Mouse (Mus musculus): ENCODE measurements around the gene Plce1. TPM values are rescaled to one million over a fixed set of nuclear protein-coding genes. Genes with fewer than 3 reads are reported as not detected.

Gene Plce1
- polyA plus RNA-seq, 1 experiment from 2014 or later = 11.2 TPM

DNA sequence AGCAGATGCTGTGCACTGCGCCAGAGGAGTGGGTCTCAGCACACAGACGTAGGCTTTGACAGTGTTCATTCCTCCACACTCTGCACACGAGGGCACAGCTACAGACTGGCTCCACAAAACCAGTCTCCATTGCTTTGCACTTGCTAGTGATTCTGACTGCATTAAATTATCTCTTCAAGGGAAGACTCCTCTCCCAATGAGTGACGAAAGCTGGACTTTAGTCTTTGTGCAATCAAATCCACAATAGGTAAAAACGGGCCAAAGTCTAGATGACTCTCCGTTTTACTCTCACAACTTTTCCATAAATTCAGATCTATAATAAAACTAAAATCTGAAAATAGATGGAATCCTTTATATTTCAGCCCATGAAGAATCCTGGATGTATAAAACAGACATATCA lies 242.1 kb downstream of the Plce1 start:
- Histone ChIP-seq H3K4me2 (ENCODE audit: low read depth) (no peak overlapping the region), H3K27me3 (ENCODE audit: control insufficient read depth, insufficient read depth, low read length) (no peaks in the 10 kb centered on the region), H3K9me3 (ENCODE audit: control insufficient read depth, low read length) (no peaks in the 10 kb centered on the region), H3K9ac (ENCODE audit: low read length) (no peak overlapping the region), H3K4me1 (ENCODE audit: control insufficient read depth, insufficient read depth, low read length) (no peaks in the 10 kb centered on the region), H3K4me3 (ENCODE audit: low read depth, low read length) (no peak overlapping the region), H3K27ac (ENCODE audit: low read depth, low read length) (no peak overlapping the region), H3K36me3 (ENCODE audit: control insufficient read depth, insufficient read depth, low read length) (peaks cover 2% of the 10 kb centered on the region; the same call in 1 of the 2 replicates)
- DNase-seq (ENCODE audit: low spot score) = no peak
- WGBS = 90% methylated on average over 6 of the region's 6 CpGs
- no peak for ATAC-seq (ENCODE audit: insufficient read depth, low FRiP score, low TSS enrichment)

DNA sequence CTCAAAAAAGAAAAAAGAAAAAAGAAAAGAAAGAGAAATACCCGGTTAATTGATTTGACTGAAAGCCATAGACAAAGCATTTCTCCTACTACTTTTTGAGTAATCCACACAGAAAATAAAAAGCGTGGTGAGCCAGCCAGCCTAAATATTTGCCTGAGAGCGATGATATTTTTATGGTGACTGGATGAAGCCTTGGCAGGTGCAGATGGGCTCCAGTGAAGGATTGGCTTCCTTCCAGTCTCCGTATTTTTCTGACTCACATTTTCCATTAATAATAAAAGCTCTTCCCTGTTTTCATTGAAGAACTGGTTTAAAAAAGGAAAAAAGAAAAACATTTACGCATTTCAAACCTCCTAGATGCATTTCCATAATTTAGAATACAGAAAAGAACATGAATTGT lies 243.1 kb downstream of the Plce1 start:
- H3K9ac ChIP-seq (ENCODE audit: low read length) = no peak overlapping the region
- no peaks in the 10 kb centered on the region for H3K27me3 ChIP-seq (ENCODE audit: control insufficient read depth, insufficient read depth, low read length)
- no peaks in the 10 kb centered on the region for H3K4me1 ChIP-seq (ENCODE audit: control insufficient read depth, insufficient read depth, low read length)
- H3K4me2 ChIP-seq (ENCODE audit: low read depth) = no peak overlapping the region
- 82% methylated on average over 5 of the region's 5 CpGs for WGBS
- no peak overlapping the region for H3K4me3 ChIP-seq (ENCODE audit: low read depth, low read length)
- H3K36me3 ChIP-seq (ENCODE audit: control insufficient read depth, insufficient read depth, low read length) = peaks cover 2% of the 10 kb centered on the region; the same call in 1 of the 2 replicates
- no peaks in the 10 kb centered on the region for H3K9me3 ChIP-seq (ENCODE audit: control insufficient read depth, low read length)
- ATAC-seq (ENCODE audit: insufficient read depth, low FRiP score, low TSS enrichment) (no peak), DNase-seq (ENCODE audit: low spot score) (no peak)
- no peak overlapping the region for H3K27ac ChIP-seq (ENCODE audit: low read depth, low read length)

DNA sequence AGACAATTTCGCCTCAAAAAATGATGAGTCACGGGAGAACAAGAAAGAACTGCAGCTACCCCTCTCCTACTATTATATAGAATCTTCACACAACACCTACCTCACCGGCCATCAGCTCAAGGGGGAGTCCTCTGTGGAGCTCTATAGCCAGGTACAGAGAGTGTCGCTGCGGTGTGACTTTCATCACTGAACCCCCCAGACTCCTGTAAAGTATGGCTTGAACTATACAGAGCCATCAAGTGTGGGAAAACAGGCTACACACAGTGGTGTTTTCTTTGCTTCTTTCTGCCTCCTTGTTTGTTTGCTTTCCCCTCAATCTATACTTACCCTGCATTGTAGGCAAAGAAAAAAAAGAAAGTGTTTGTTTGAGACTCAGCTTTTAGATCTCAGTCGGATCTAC lies 247.9 kb downstream of the Plce1 start:
- Histone ChIP-seq H3K9me3 (ENCODE audit: control insufficient read depth, low read length) (no peaks in the 10 kb centered on the region), H3K4me1 (ENCODE audit: control insufficient read depth, insufficient read depth, low read length) (no peaks in the 10 kb centered on the region), H3K4me2 (ENCODE audit: low read depth) (no peak overlapping the region), H3K27me3 (ENCODE audit: control insufficient read depth, insufficient read depth, low read length) (no peaks in the 10 kb centered on the region), H3K9ac (ENCODE audit: low read length) (no peak overlapping the region), H3K4me3 (ENCODE audit: low read depth, low read length) (no peak overlapping the region), H3K27ac (ENCODE audit: low read depth, low read length) (no peak overlapping the region), H3K36me3 (ENCODE audit: control insufficient read depth, insufficient read depth, low read length) (0 out of 2 replicates have a peak, but pooled peaks cover 2% of the 10 kb centered on the region)
- no peak for DNase-seq (ENCODE audit: low spot score)
- WGBS = 76% methylated on average over 6 of the region's 6 CpGs
- no peak for ATAC-seq (ENCODE audit: insufficient read depth, low FRiP score, low TSS enrichment)

DNA sequence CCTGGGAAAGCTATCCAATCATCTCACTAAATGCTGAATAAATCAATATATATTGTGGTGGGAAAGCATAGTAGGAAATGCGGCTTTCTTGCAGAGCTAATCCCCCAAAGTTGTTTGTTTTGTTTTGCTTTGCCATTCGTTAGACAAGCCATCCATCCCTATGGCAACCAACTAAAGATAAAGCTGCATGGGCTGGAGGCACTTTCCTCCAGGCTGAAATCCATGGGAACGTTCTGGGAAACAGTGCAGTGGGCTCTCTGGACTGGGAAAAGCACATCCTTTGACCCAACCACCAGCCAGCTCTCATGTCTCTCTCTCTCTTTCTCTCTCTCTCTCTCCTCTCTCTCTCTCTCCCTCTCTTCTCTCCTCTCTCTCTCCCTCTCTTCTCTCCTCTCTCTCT lies 248.4 kb downstream of the Plce1 start:
- Histone ChIP-seq H3K4me1 (ENCODE audit: control insufficient read depth, insufficient read depth, low read length) (no peaks in the 10 kb centered on the region), H3K9ac (ENCODE audit: low read length) (no peak overlapping the region), H3K4me2 (ENCODE audit: low read depth) (no peak overlapping the region), H3K9me3 (ENCODE audit: control insufficient read depth, low read length) (no peaks in the 10 kb centered on the region), H3K4me3 (ENCODE audit: low read depth, low read length) (no peak overlapping the region), H3K36me3 (ENCODE audit: control insufficient read depth, insufficient read depth, low read length) (0 out of 2 replicates have a peak, but pooled peaks cover 2% of the 10 kb centered on the region), H3K27ac (ENCODE audit: low read depth, low read length) (no peak overlapping the region), H3K27me3 (ENCODE audit: control insufficient read depth, insufficient read depth, low read length) (no peaks in the 10 kb centered on the region)
- 34% methylated on average over 3 of the region's 3 CpGs for WGBS
- DNase-seq (ENCODE audit: low spot score) (no peak), ATAC-seq (ENCODE audit: insufficient read depth, low FRiP score, low TSS enrichment) (no peak)

DNA sequence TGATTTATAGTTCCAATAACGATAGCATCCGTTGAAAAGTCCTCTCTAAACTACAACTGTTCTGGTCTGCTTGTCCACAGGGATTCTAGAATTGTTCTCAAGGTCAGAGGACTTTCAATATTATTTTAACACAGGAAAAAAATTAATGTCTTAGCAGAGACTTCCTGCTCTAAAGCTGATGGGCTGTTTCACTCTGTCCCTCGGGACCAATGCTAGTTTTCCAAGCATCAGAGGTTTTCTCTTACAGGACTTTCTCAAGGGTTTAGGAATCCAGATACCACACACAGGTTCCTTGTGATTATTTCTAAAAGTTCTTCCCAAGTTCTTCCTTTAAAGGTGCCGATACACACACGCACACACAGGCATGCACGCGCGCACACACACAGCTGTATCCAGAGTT lies 263.6 kb downstream of the Plce1 start:
- Histone ChIP-seq H3K9me3 (ENCODE audit: control insufficient read depth, low read length) (no peaks in the 10 kb centered on the region), H3K4me1 (ENCODE audit: control insufficient read depth, insufficient read depth, low read length) (no peaks in the 10 kb centered on the region), H3K4me2 (ENCODE audit: low read depth) (no peak overlapping the region), H3K9ac (ENCODE audit: low read length) (no peak overlapping the region), H3K4me3 (ENCODE audit: low read depth, low read length) (no peak overlapping the region), H3K27me3 (ENCODE audit: control insufficient read depth, insufficient read depth, low read length) (no peaks in the 10 kb centered on the region), H3K27ac (ENCODE audit: low read depth, low read length) (no peak overlapping the region), H3K36me3 (ENCODE audit: control insufficient read depth, insufficient read depth, low read length) (no peaks in the 10 kb centered on the region)
- ATAC-seq (ENCODE audit: insufficient read depth, low FRiP score, low TSS enrichment) (no peak), DNase-seq (ENCODE audit: low spot score) (no peak)
- WGBS = 76% methylated on average over 8 of the region's 8 CpGs

DNA sequence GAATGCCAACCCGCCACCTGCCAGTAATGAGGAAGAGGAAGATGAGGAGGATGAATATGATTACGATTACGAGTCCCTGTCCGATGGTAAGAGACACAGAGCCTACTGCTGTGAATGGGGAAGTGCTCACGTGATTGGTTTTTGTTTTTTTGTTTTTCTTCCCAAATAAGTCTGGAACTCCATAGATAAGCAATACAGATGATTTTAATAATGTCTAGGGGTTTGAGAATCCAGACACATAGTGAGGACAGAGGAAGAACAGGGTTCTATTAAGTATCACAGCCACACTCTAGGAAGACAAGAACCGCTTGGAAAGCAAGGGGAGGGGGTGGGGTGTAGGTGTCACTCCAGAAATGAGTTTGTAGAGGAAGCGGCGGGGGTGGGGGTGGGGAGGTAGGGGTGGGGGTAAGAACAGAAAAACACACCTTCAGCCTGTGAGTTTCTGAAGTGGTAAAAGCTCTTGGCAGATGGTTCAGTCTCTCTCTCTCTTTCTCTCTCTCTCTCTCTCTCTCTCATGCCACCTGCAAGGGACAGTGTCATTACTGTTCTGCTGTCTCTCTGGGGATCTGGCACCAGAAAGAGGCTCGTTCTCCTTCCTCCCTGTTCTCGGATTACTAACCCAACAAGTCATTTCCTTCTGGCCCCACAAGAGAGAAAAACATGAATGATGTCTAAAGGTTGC lies 265.0 kb downstream of the Plce1 start:
- ATAC-seq (ENCODE audit: insufficient read depth, low FRiP score, low TSS enrichment) (no peak), DNase-seq (ENCODE audit: low spot score) (no peak)
- WGBS = 66% methylated on average over 10 of the region's 10 CpGs
- H3K27ac ChIP-seq (ENCODE audit: low read depth, low read length) = no peak overlapping the region
- H3K9me3 ChIP-seq (ENCODE audit: control insufficient read depth, low read length) = no peaks in the 10 kb centered on the region
- H3K4me2 ChIP-seq (ENCODE audit: low read depth) = no peak overlapping the region
- H3K36me3 ChIP-seq (ENCODE audit: control insufficient read depth, insufficient read depth, low read length) = no peaks in the 10 kb centered on the region
- no peaks in the 10 kb centered on the region for H3K4me1 ChIP-seq (ENCODE audit: control insufficient read depth, insufficient read depth, low read length)
- no peaks in the 10 kb centered on the region for H3K27me3 ChIP-seq (ENCODE audit: control insufficient read depth, insufficient read depth, low read length)
- H3K4me3 ChIP-seq (ENCODE audit: low read depth, low read length) = no peak overlapping the region
- H3K9ac ChIP-seq (ENCODE audit: low read length) = no peak overlapping the region

DNA sequence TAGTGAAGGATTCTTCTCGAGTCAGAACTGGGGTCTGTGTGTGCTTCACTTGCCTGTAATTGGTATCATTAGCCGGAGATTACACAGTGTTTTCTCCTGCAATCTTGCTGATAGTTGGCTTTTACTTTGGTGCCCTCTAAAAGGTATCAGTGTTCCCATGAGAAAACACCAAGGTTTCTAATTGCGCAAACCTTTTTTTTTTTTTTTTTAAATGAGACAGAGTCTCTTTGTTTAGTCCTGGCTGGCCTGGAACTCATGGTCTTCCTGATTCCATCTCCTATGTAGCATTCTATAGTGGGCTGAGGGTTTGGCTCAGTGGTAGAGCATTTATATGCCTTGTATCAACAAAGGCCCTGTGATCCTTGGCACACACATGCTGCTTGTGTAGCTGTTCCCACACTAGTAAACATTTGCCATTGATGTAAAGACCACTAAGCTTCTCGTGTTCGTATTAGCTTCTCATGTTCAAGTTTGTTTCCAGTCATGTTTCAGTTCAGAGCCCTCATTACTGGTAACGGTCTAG lies 265.6 kb downstream of the Plce1 start:
- H3K4me2 ChIP-seq (ENCODE audit: low read depth) = no peak overlapping the region
- H3K27ac ChIP-seq (ENCODE audit: low read depth, low read length) = no peak overlapping the region
- H3K9me3 ChIP-seq (ENCODE audit: control insufficient read depth, low read length) = no peaks in the 10 kb centered on the region
- DNase-seq (ENCODE audit: low spot score) (no peak), ATAC-seq (ENCODE audit: insufficient read depth, low FRiP score, low TSS enrichment) (no peak)
- 68% methylated on average over 6 of the region's 6 CpGs for WGBS
- no peak overlapping the region for H3K4me3 ChIP-seq (ENCODE audit: low read depth, low read length)
- H3K9ac ChIP-seq (ENCODE audit: low read length) = no peak overlapping the region
- H3K27me3 ChIP-seq (ENCODE audit: control insufficient read depth, insufficient read depth, low read length) = no peaks in the 10 kb centered on the region
- no peaks in the 10 kb centered on the region for H3K4me1 ChIP-seq (ENCODE audit: control insufficient read depth, insufficient read depth, low read length)
- H3K36me3 ChIP-seq (ENCODE audit: control insufficient read depth, insufficient read depth, low read length) = no peaks in the 10 kb centered on the region

DNA sequence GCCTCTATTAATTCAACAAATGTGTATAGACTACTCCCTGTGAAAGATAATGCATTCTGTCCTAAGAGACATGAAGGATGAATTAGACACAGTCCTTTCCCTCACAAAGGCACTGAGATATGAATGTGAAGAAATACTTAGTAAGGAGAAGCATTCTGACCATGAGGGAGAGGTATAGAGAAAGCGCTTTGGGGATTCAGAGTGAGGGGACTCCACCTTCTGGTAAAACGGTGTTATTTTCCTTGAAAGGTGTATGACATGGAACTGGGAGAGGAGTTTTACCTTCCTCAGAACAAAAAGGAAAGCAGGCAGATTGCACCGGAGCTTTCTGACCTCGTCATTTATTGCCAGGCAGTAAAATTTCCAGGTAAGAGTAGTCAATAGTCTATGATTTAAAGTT lies 269.3 kb downstream of the Plce1 start:
- Histone ChIP-seq H3K4me1 (ENCODE audit: control insufficient read depth, insufficient read depth, low read length) (no peaks in the 10 kb centered on the region), H3K36me3 (ENCODE audit: control insufficient read depth, insufficient read depth, low read length) (no peaks in the 10 kb centered on the region), H3K4me2 (ENCODE audit: low read depth) (no peak overlapping the region), H3K9ac (ENCODE audit: low read length) (no peak overlapping the region), H3K4me3 (ENCODE audit: low read depth, low read length) (no peak overlapping the region), H3K9me3 (ENCODE audit: control insufficient read depth, low read length) (no peaks in the 10 kb centered on the region), H3K27me3 (ENCODE audit: control insufficient read depth, insufficient read depth, low read length) (no peaks in the 10 kb centered on the region), H3K27ac (ENCODE audit: low read depth, low read length) (no peak overlapping the region)
- WGBS = 57% methylated on average over 4 of the region's 4 CpGs
- DNase-seq (ENCODE audit: low spot score) (no peak), ATAC-seq (ENCODE audit: insufficient read depth, low FRiP score, low TSS enrichment) (no peak)

DNA sequence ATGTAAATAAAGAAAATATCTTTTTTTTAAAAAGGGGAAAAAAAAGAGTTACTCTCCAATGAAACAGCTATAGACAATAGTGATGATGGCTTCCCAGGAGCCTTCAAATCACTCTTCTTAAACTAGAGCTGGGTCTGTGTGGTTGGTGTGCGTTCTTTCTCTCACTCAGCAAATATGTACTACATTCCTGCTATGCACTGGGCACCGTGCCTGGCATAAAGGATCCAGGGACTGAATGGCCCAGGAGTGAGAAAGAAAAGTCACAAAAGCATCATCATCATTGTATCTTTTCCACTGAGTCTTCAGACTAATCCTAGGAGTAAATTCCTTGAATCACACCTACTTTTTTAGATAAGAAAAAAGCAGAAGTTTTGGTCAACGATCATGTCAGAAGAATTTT lies 276.3 kb downstream of the Plce1 start:
- H3K27ac ChIP-seq (ENCODE audit: low read depth, low read length) = no peak overlapping the region
- no peak overlapping the region for H3K4me2 ChIP-seq (ENCODE audit: low read depth)
- no peaks in the 10 kb centered on the region for H3K36me3 ChIP-seq (ENCODE audit: control insufficient read depth, insufficient read depth, low read length)
- WGBS = 88% methylated on average over 3 of the region's 3 CpGs
- no peaks in the 10 kb centered on the region for H3K27me3 ChIP-seq (ENCODE audit: control insufficient read depth, insufficient read depth, low read length)
- no peaks in the 10 kb centered on the region for H3K9me3 ChIP-seq (ENCODE audit: control insufficient read depth, low read length)
- H3K4me3 ChIP-seq (ENCODE audit: low read depth, low read length) = no peak overlapping the region
- ATAC-seq (ENCODE audit: insufficient read depth, low FRiP score, low TSS enrichment) (no peak), DNase-seq (ENCODE audit: low spot score) (no peak)
- no peaks in the 10 kb centered on the region for H3K4me1 ChIP-seq (ENCODE audit: control insufficient read depth, insufficient read depth, low read length)
- H3K9ac ChIP-seq (ENCODE audit: low read length) = no peak overlapping the region

All from neural tube, embryonic 11.5 days (tissue).